In genomic region chr7:3390413-3391080, GRCm38 (mm10) we compare ENCODE assay signal across 9 mouse cellular contexts. TPM values are rescaled to one million over a fixed set of nuclear protein-coding genes. Genes with fewer than 3 reads are reported as not detected.
A peak's percentile ranks its signal among the peaks of the same experiment; 100 is the strongest.
DNase-seq lines count a peak whose midpoint lies in the region; ATAC-seq lines count a peak whose summit lies in the region.
"Had no signal": no experiment of that assay in that cellular context is flagged by ENCODE, and none has a peak within 500 bp of the region (broad histone marks: within the 10 kb centered on the region; RNA-seq: fewer than 3 reads in every experiment).

Gene Cacng8, plus strand, starts transcription at chr7:3390683.

- peaks cover 10% of the 10 kb centered on the region; the same call in 1 of the 2 replicates for H3K4me1 ChIP-seq in embryonic facial prominence, embryonic 15.5 days
- H3K4me1 ChIP-seq in intestine, embryonic 16.5 days (ENCODE audit: control insufficient read depth, insufficient read depth, low read length) = no peaks in the 10 kb centered on the region
- peaks cover 5% of the 10 kb centered on the region; the same call in 1 of the 2 replicates for H3K4me1 ChIP-seq in neural tube, embryonic 11.5 days (ENCODE audit: control insufficient read depth, insufficient read depth, low read length)
- H3K4me1 ChIP-seq: liver, embryonic 15.5 days had no signal

- peak in 1 of 2 experiments; percentile 64 for DNase-seq in layer of hippocampus, adult 18-20 months (ENCODE audit: low spot score in 2 of 2)
- no peak for DNase-seq in layer of hippocampus, adult 9-10 months (ENCODE audit: low spot score)
- DNase-seq in neural tube, embryonic 11.5 days (ENCODE audit: low spot score) = peak; percentile 38
- no peak for DNase-seq in natural killer cell, adult 2 months (ENCODE audit: low spot score in 2 of 2)
- no peak for DNase-seq in kidney, postnatal 25 days
- DNase-seq in spleen, adult 18-20 months = no peak

- no peaks in the 10 kb centered on the region for H3K9me3 ChIP-seq in embryonic facial prominence, embryonic 15.5 days (replicated peaks)
- no peaks in the 10 kb centered on the region for H3K9me3 ChIP-seq in intestine, embryonic 16.5 days (ENCODE audit: control insufficient read depth, low read length)
- H3K9me3 ChIP-seq in neural tube, embryonic 11.5 days (ENCODE audit: control insufficient read depth, low read length) = no peaks in the 10 kb centered on the region
- H3K9me3 ChIP-seq: liver, embryonic 15.5 days had no signal

- WGBS in embryonic facial prominence, embryonic 15.5 days = under 1% methylated on average over 7 of the region's 7 CpGs
- WGBS in intestine, embryonic 16.5 days = 0% methylated on average over 7 of the region's 7 CpGs
- 0% methylated on average over 7 of the region's 7 CpGs for WGBS in neural tube, embryonic 11.5 days

- ATAC-seq in embryonic facial prominence, embryonic 15.5 days (ENCODE audit: insufficient number of reproducible peaks, low FRiP score, low TSS enrichment, low read depth) = no peak
- ATAC-seq in intestine, embryonic 16.5 days = no peak; the same call in 1 of the 2 replicates
- ATAC-seq in neural tube, embryonic 11.5 days (ENCODE audit: insufficient read depth, low FRiP score, low TSS enrichment) = peak; percentile 24; the same call in 1 of the 2 replicates

- H3K4me3 ChIP-seq in embryonic facial prominence, embryonic 15.5 days (replicated peaks) = peak within 1 kb of the TSS; percentile 38
- peak within 1 kb of the TSS; percentile 31 for H3K4me3 ChIP-seq in intestine, embryonic 16.5 days (ENCODE audit: low read length)
- H3K4me3 ChIP-seq in neural tube, embryonic 11.5 days (ENCODE audit: low read depth, low read length) = peak within 1 kb of the TSS; percentile 33
- H3K4me3 ChIP-seq: liver, embryonic 15.5 days had no signal

- no peak within 1 kb of the TSS for H3K27ac ChIP-seq in embryonic facial prominence, embryonic 15.5 days (replicated peaks)
- H3K27ac ChIP-seq in intestine, embryonic 16.5 days (ENCODE audit: low read length) = no peak within 1 kb of the TSS
- H3K27ac ChIP-seq in neural tube, embryonic 11.5 days (ENCODE audit: low read depth, low read length) = no peak within 1 kb of the TSS
- H3K27ac ChIP-seq: liver, embryonic 15.5 days had no signal

- H3K9ac ChIP-seq in embryonic facial prominence, embryonic 15.5 days = no peak within 1 kb of the TSS
- 0 out of 2 replicates have a peak within 1 kb of the TSS, but pooled peaks have one; percentile 40 for H3K9ac ChIP-seq in intestine, embryonic 16.5 days (ENCODE audit: low read depth, low read length)
- H3K9ac ChIP-seq in neural tube, embryonic 11.5 days (ENCODE audit: low read length) = peak within 1 kb of the TSS; percentile 55
- H3K9ac ChIP-seq: liver, embryonic 15.5 days had no signal

- H3K4me2 ChIP-seq in embryonic facial prominence, embryonic 15.5 days (replicated peaks) = peak within 1 kb of the TSS; percentile 51
- peak within 1 kb of the TSS; percentile 50 for H3K4me2 ChIP-seq in intestine, embryonic 16.5 days (ENCODE audit: low read depth, low read length)
- peak within 1 kb of the TSS; percentile 57 for H3K4me2 ChIP-seq in neural tube, embryonic 11.5 days (ENCODE audit: low read depth)
- H3K4me2 ChIP-seq: liver, embryonic 15.5 days had no signal

- no peaks in the 10 kb centered on the region for H3K36me3 ChIP-seq in embryonic facial prominence, embryonic 15.5 days
- H3K36me3 ChIP-seq in intestine, embryonic 16.5 days (ENCODE audit: control insufficient read depth, insufficient read depth, low read length) = no peaks in the 10 kb centered on the region
- H3K36me3 ChIP-seq in neural tube, embryonic 11.5 days (ENCODE audit: control insufficient read depth, insufficient read depth, low read length) = no peaks in the 10 kb centered on the region
- H3K36me3 ChIP-seq: liver, embryonic 15.5 days had no signal

- H3K27me3 ChIP-seq in embryonic facial prominence, embryonic 15.5 days = no peaks in the 10 kb centered on the region
- H3K27me3 ChIP-seq in intestine, embryonic 16.5 days (replicated peaks; ENCODE audit: control insufficient read depth, insufficient read depth, low read length) = no peaks in the 10 kb centered on the region
- H3K27me3 ChIP-seq in neural tube, embryonic 11.5 days (ENCODE audit: control insufficient read depth, insufficient read depth, low read length) = no peaks in the 10 kb centered on the region

RNA-seq across cellular contexts. Expression of gene Cacng8, which starts in this region (rescaled TPM):
- 100 to 1,000 TPM; 368 to 411 TPM for total RNA-seq in layer of hippocampus, adult 18-20 months (2021)
- polyA plus RNA-seq in embryonic facial prominence, embryonic 15.5 days (2015; fragmentation: Nextera tagmentation; extraction: Ambion mirVana) = 2.2 and 3.0 TPM in 2 replicates
- 0.93 and 1.2 TPM in 2 replicates for polyA plus RNA-seq in intestine, embryonic 16.5 days (2015; fragmentation: Nextera tagmentation; extraction: Ambion mirVana)
- 4.9 and 5.1 TPM in 2 replicates for polyA plus RNA-seq in neural tube, embryonic 11.5 days (2014; fragmentation: Nextera tagmentation; extraction: Ambion mirVana)
- polyA plus RNA-seq: liver, embryonic 15.5 days had no signal
